Mouse (Mus musculus): ENCODE measurements around the gene Hnrnpf. TPM values are rescaled to one million over a fixed set of nuclear protein-coding genes. Genes with fewer than 3 reads are reported as not detected.

Gene Hnrnpf
- polyA plus RNA-seq, 1 experiment from 2014 or later: 885 TPM

DNA sequence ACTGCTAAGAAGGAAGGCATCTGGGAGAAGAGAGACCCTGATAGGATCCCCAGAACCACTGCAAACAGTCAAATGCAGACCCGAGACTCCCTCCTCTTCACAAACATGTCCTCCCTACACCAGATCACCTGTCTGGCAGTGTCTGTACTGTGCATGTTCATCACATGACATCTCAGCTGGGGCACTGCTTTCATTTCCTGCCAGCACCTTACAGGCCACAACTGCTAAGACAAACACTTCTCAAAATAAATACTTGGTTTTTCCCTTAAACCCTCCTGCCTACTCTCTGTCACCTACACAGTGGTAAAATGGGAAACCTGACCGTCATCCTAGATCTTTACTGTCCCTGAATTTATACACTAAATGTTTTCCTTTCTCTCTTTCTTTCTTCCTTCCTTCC lies 43.8 kb downstream of the Hnrnpf start:
- H3K36me3 ChIP-seq (replicated peaks; ENCODE audit: control insufficient read depth, insufficient read depth, low read depth, low read length): no peaks in the 10 kb centered on the region
- no peak overlapping the region for H3K4me2 ChIP-seq (ENCODE audit: low read depth, low read length)
- 83% methylated on average over 2 of the region's 2 CpGs for WGBS
- H3K9ac ChIP-seq (replicated peaks; ENCODE audit: low read length): no peak overlapping the region
- DNase-seq (ENCODE audit: low spot score) (no peak), ATAC-seq (replicated peaks; ENCODE audit: insufficient number of reproducible peaks, low FRiP score, low TSS enrichment, low read depth) (no peak)
- H3K4me3 ChIP-seq (ENCODE audit: low read depth, low read length): no peak overlapping the region
- no peak overlapping the region for H3K27ac ChIP-seq (replicated peaks; ENCODE audit: low read depth, low read length)
- H3K4me1 ChIP-seq (ENCODE audit: control insufficient read depth, insufficient read depth, low read length): no peaks in the 10 kb centered on the region
- no peaks in the 10 kb centered on the region for H3K27me3 ChIP-seq (ENCODE audit: control insufficient read depth, insufficient read depth, low read length)
- no peaks in the 10 kb centered on the region for H3K9me3 ChIP-seq (replicated peaks; ENCODE audit: control insufficient read depth, low read length)

DNA sequence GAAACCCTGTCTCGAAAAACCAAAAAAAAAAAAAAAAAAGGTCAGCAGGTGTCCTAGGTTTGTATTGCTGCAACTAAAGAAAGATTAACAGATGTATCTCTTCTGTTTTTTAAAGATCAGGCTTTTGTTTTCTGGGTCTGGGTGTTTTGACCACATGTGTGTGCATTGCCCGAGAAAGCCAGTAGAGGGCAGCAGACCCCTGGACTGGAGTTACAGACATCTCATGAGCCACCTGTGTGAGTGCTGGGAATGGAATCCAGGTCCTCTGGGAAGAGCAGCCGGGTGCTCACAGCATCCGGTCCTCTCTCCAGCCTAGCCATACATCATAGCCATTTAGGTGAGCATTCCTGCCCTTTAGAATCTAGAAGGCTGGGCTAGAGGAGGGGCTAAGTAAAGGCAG lies 52.2 kb downstream of the Hnrnpf start:
- H3K4me3 ChIP-seq (ENCODE audit: low read depth, low read length): no peak overlapping the region
- ATAC-seq (replicated peaks; ENCODE audit: insufficient number of reproducible peaks, low FRiP score, low TSS enrichment, low read depth): no peak

DNA sequence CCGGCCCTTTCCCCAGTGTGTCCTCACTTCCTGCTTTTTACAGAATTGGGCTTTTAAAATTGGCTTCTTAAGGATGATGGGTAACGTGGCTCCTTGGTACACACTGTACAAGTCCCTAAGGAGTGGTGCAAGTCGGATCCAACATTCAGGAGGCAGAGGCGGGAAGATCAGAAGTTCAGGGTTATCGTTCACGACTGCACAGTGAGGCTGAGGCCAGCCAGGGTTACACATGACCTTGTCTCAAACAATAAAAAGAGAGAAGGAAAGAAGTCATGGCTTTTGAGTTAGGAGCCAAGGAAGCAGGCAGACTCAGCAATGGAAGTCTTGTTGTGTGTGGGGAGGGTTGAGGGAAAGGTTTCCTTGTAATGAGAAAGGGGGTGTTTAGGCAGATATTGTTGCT lies 56.0 kb downstream of the Hnrnpf start:
- Histone ChIP-seq H3K4me3 (ENCODE audit: low read depth, low read length) (no peak overlapping the region), H3K27me3 (ENCODE audit: control insufficient read depth, insufficient read depth, low read length) (no peaks in the 10 kb centered on the region), H3K4me1 (ENCODE audit: control insufficient read depth, insufficient read depth, low read length) (no peaks in the 10 kb centered on the region; the same call in 1 of the 2 replicates), H3K4me2 (ENCODE audit: low read depth, low read length) (no peak overlapping the region), H3K9me3 (replicated peaks; ENCODE audit: control insufficient read depth, low read length) (no peaks in the 10 kb centered on the region), H3K9ac (replicated peaks; ENCODE audit: low read length) (no peak overlapping the region), H3K36me3 (replicated peaks; ENCODE audit: control insufficient read depth, insufficient read depth, low read depth, low read length) (no peaks in the 10 kb centered on the region), H3K27ac (replicated peaks; ENCODE audit: low read depth, low read length) (no peak overlapping the region)
- ATAC-seq (replicated peaks; ENCODE audit: insufficient number of reproducible peaks, low FRiP score, low TSS enrichment, low read depth): no peak
- DNase-seq (ENCODE audit: low spot score): no peak
- 61% methylated on average over 6 of the region's 6 CpGs for WGBS

More for the DNA sequence above, 52.2 kb downstream of the Hnrnpf start:
- 77% methylated on average over 4 of the region's 4 CpGs for WGBS
- no peak overlapping the region for H3K4me2 ChIP-seq (ENCODE audit: low read depth, low read length)
- H3K27me3 ChIP-seq (ENCODE audit: control insufficient read depth, insufficient read depth, low read length): no peaks in the 10 kb centered on the region
- DNase-seq (ENCODE audit: low spot score): no peak
- H3K36me3 ChIP-seq (replicated peaks; ENCODE audit: control insufficient read depth, insufficient read depth, low read depth, low read length): no peaks in the 10 kb centered on the region
- no peaks in the 10 kb centered on the region; the same call in 1 of the 2 replicates for H3K4me1 ChIP-seq (ENCODE audit: control insufficient read depth, insufficient read depth, low read length)
- no peak overlapping the region for H3K27ac ChIP-seq (replicated peaks; ENCODE audit: low read depth, low read length)
- no peaks in the 10 kb centered on the region for H3K9me3 ChIP-seq (replicated peaks; ENCODE audit: control insufficient read depth, low read length)
- H3K9ac ChIP-seq (replicated peaks; ENCODE audit: low read length): no peak overlapping the region

DNA sequence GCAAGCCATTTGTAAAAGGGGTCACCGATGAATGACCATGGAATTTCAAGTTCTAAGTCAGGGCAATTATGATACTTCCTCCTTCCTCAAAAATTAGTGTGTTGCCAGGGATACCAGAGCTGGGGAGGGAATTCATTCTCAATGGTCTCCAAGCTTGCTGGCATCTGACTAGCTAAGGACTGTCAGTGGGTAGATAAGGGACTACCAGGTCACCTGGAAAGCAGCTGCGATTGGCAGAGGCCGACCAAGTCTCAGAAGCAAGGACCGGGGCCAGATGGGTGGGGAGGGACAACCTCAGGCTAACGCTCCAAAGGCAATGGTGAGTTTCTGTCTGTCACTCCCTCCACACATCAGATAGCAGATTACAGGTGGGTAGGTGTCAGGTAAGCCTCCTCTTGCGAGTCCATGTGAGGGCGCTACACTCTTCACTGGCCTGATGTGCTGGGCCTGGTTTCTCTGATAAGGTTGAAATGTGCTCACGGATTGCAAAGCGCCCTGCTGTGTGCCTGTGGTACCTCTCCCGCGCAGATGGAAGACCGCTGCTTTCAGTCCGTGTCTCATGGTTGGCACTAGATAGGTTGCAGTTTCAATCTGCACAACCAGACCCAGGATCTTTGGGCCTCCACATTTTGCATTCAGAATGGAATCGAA lies 56.9 kb downstream of the Hnrnpf start:
- Histone ChIP-seq H3K9ac (replicated peaks; ENCODE audit: low read length) (no peak overlapping the region), H3K4me1 (ENCODE audit: control insufficient read depth, insufficient read depth, low read length) (no peaks in the 10 kb centered on the region; the same call in 1 of the 2 replicates), H3K9me3 (replicated peaks; ENCODE audit: control insufficient read depth, low read length) (no peaks in the 10 kb centered on the region), H3K27ac (replicated peaks; ENCODE audit: low read depth, low read length) (no peak overlapping the region), H3K27me3 (ENCODE audit: control insufficient read depth, insufficient read depth, low read length) (no peaks in the 10 kb centered on the region), H3K36me3 (replicated peaks; ENCODE audit: control insufficient read depth, insufficient read depth, low read depth, low read length) (no peaks in the 10 kb centered on the region), H3K4me3 (ENCODE audit: low read depth, low read length) (no peak overlapping the region), H3K4me2 (ENCODE audit: low read depth, low read length) (no peak overlapping the region)
- WGBS: 22% methylated on average over 14 of the region's 14 CpGs
- no peak for DNase-seq (ENCODE audit: low spot score)
- no peak for ATAC-seq (replicated peaks; ENCODE audit: insufficient number of reproducible peaks, low FRiP score, low TSS enrichment, low read depth)

DNA sequence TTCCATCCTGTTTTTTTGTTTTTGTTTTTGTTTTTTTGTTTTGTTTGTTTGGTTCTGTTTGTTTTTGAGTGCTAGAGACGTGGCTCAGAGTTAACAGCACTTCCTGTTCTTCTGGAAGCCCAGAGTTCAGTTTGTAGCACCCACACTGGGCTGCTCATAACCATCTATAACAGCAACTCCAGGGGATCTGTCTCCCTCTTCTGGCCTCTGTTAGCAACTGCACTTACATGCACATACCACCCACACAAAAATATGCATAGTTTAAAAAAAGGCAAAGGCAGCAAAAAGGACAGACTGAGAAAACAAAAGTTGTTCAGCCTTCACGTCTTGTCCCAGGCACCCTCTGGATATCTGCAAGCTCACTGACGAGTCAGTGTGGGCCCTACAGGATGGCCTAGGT lies 63.1 kb downstream of the Hnrnpf start:
- DNase-seq (ENCODE audit: low spot score) (no peak), ATAC-seq (replicated peaks; ENCODE audit: insufficient number of reproducible peaks, low FRiP score, low TSS enrichment, low read depth) (no peak)
- no peak overlapping the region for H3K9ac ChIP-seq (replicated peaks; ENCODE audit: low read length)
- WGBS: 77% methylated on average over 3 of the region's 3 CpGs
- H3K4me1 ChIP-seq (ENCODE audit: control insufficient read depth, insufficient read depth, low read length): no peaks in the 10 kb centered on the region
- no peaks in the 10 kb centered on the region; the same call in 1 of the 2 replicates for H3K9me3 ChIP-seq (replicated peaks; ENCODE audit: control insufficient read depth, low read length)
- no peak overlapping the region for H3K27ac ChIP-seq (replicated peaks; ENCODE audit: low read depth, low read length)
- no peak overlapping the region for H3K4me3 ChIP-seq (ENCODE audit: low read depth, low read length)
- H3K4me2 ChIP-seq (ENCODE audit: low read depth, low read length): no peak overlapping the region
- H3K27me3 ChIP-seq (ENCODE audit: control insufficient read depth, insufficient read depth, low read length): no peaks in the 10 kb centered on the region
- H3K36me3 ChIP-seq (replicated peaks; ENCODE audit: control insufficient read depth, insufficient read depth, low read depth, low read length): no peaks in the 10 kb centered on the region

DNA sequence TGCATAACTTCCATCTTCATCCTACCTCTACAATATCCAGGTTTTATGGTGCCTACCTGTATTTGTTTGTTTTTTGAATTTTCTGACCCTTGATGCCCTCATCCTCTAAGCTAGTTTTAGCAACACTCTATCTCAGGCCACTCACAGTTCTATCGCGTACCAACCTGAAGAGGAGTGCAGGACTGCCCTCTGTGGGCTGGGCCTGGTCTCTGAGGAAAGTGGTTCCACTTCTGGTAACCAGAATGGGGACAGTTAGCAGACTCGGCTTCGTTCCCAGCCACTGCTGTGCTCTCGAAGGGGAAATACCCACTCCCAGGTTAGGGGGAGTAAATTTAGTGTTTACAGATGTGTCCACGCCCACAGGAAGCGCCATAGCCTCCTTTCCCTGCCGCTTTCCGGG lies 66.6 kb downstream of the Hnrnpf start:
- DNase-seq (ENCODE audit: low spot score): no peak
- WGBS: 37% methylated on average over 9 of the region's 9 CpGs
- no peak overlapping the region for H3K9ac ChIP-seq (replicated peaks; ENCODE audit: low read length)
- no peak overlapping the region for H3K4me3 ChIP-seq (ENCODE audit: low read depth, low read length)
- H3K4me1 ChIP-seq (ENCODE audit: control insufficient read depth, insufficient read depth, low read length): no peaks in the 10 kb centered on the region
- no peaks in the 10 kb centered on the region for H3K36me3 ChIP-seq (replicated peaks; ENCODE audit: control insufficient read depth, insufficient read depth, low read depth, low read length)
- no peaks in the 10 kb centered on the region; the same call in 1 of the 2 replicates for H3K9me3 ChIP-seq (replicated peaks; ENCODE audit: control insufficient read depth, low read length)
- H3K4me2 ChIP-seq (ENCODE audit: low read depth, low read length): no peak overlapping the region
- no peaks in the 10 kb centered on the region for H3K27me3 ChIP-seq (ENCODE audit: control insufficient read depth, insufficient read depth, low read length)
- no peak for ATAC-seq (replicated peaks; ENCODE audit: insufficient number of reproducible peaks, low FRiP score, low TSS enrichment, low read depth)
- no peak overlapping the region for H3K27ac ChIP-seq (replicated peaks; ENCODE audit: low read depth, low read length)

Small RNA genes lying within 50 kb of the gene (microRNA-seq; reads per million reads assigned to microRNA genes)
- not detected for gene Gm25535 (ENCODE audit: borderline number of aligned reads)

Other genes starting within 250 kb of the Hnrnpf start
- gene Zfp637, start 59.1 kb upstream of the Hnrnpf start, polyA plus RNA-seq (2014; fragmentation: Nextera tagmentation; extraction: Ambion mirVana): 162 and 163 TPM in 2 replicates
- gene Zfp239, start 38.2 kb upstream of the Hnrnpf start, polyA plus RNA-seq (2014; fragmentation: Nextera tagmentation; extraction: Ambion mirVana): 13.9 and 15.5 TPM in 2 replicates
- gene Fxyd4, start 37.4 kb downstream of the Hnrnpf start, polyA plus RNA-seq (2014; fragmentation: Nextera tagmentation; extraction: Ambion mirVana): 0.26 and 0.83 TPM in 2 replicates
- gene Rasgef1a, start 111.1 kb downstream of the Hnrnpf start, polyA plus RNA-seq (2014; fragmentation: Nextera tagmentation; extraction: Ambion mirVana): 0.24 and 0.31 TPM in 2 replicates
- 11.4 and 14.0 TPM in 2 replicates for gene Csgalnact2, start 238.8 kb downstream of the Hnrnpf start, polyA plus RNA-seq (2014; fragmentation: Nextera tagmentation; extraction: Ambion mirVana)

Data from embryonic facial prominence, embryonic 11.5 days (tissue).